Mouse (Mus musculus): Measurements from ENCODE around the gene Aim2.
"Not testable (repeated sequence)": the region's sequence is repeated elsewhere in the genome, so short reads cannot be mapped to it uniquely, and the experiment has no call there.

- TF ChIP-seq CTCF (IDR thresholded peaks at IDR 0.05; ENCODE audit: extremely low read depth, insufficient read depth, insufficient read length, insufficient replicate concordance); POLR2A (IDR thresholded peaks at IDR 0.05; ENCODE audit: low read depth, low read length): not testable (repeated sequence)
Observed at GRCm38 (mm10) chr1:173491483-173491882, 140.8 kb downstream of the Aim2 start.

Measured in spleen, adult 2 months (tissue).